Mouse (Mus musculus) stomach, postnatal 0 days (tissue): Measurements from ENCODE around the gene Ppm1h. TPM values are rescaled to one million over a fixed set of nuclear protein-coding genes. Genes with fewer than 3 reads are reported as not detected.

Source experiments
- ATAC-seq: fragments of 200-750 bp; cut with Nextera tagmentation; 2 replicates; pipeline ENCODE4 v1.8.0; 2017; ENCODE audit not compliant: low FRiP score, low TSS enrichment
- DNase-seq: peaks from one replicate; pipeline ENCODE4 v3.0.0-alpha.2; 2016; ENCODE audit warnings: low spot score
- H3K27ac ChIP-seq: fragments of 300-500 bp; sonication (generic); replicated peaks from 2 replicates; pipeline ENCODE4 v1.5.1; 2014; ENCODE audit warnings: mild to moderate bottlenecking, control low read depth
- H3K27me3 ChIP-seq: fragments of 300-500 bp; sonication (generic); 2 replicates; pipeline ENCODE4 v1.6.1; 2014; ENCODE audit warnings: low read length; ENCODE audit not compliant: control insufficient read depth, insufficient read depth
- H3K36me3 ChIP-seq: fragments of 300-500 bp; sonication (generic); 2 replicates; pipeline ENCODE4 v1.6.1; 2014; ENCODE audit warnings: low read length, mixed read lengths; ENCODE audit not compliant: control insufficient read depth, insufficient read depth
- H3K4me1 ChIP-seq: fragments of 300-500 bp; sonication (generic); replicated peaks from 2 replicates; pipeline ENCODE4 v1.6.1; 2014; ENCODE audit warnings: antibody characterized with exemption; ENCODE audit not compliant: control insufficient read depth, insufficient read depth
- H3K4me2 ChIP-seq: fragments of 300-500 bp; sonication (generic); replicated peaks from 2 replicates; pipeline ENCODE4 v1.6.1; 2014; ENCODE audit warnings: low read depth, mild to moderate bottlenecking, control low read depth, moderate library complexity
- H3K4me3 ChIP-seq: fragments of 300-500 bp; sonication (generic); 2 replicates; pipeline ENCODE4 v1.5.1; 2014; ENCODE audit warnings: low read depth, low read length, control low read depth
- H3K9ac ChIP-seq: fragments of 300-500 bp; sonication (generic); 2 replicates; pipeline ENCODE4 v1.6.1; 2014; ENCODE audit warnings: mild to moderate bottlenecking, low read length, control low read depth, mixed read lengths
- H3K9me3 ChIP-seq: fragments of 300-500 bp; sonication (generic); 2 replicates; pipeline ENCODE4 v1.6.1; 2016; ENCODE audit warnings: low read length; ENCODE audit not compliant: control insufficient read depth
- CTCF ChIP-seq: IDR thresholded peaks from 2 replicates; pipeline ENCODE4 v1.5.1; 2016; ENCODE audit warnings: antibody characterized with exemption, low read depth, mild to moderate bottlenecking, moderate library complexity
- EP300 ChIP-seq: optimal IDR thresholded peaks from 2 replicates; pipeline ENCODE3; 2016; ENCODE audit warnings: antibody characterized with exemption
- WGBS: fragments of 180-500 bp; shearing (Covaris S2); extraction: QIAGEN DNeasy Blood & Tissue Kit; methylation state at CpG from one replicate; pipeline ENCODE4 v1.1.7; 2014; 5-methylcytosine and 5-hydroxymethylcytosine counted together
- polyA plus RNA-seq: library from polyadenylated mRNA; unstranded; fragments of >200 nt; fragmentation: Nextera tagmentation; extraction: Ambion mirVana; gene quantifications from 2 replicates; pipeline ENCODE4 v1.2.1, GENCODE M21; 2015

Ppm1h gene
- polyA plus RNA-seq, 1 experiment from 2014 or later: 7.6 TPM

DNA sequence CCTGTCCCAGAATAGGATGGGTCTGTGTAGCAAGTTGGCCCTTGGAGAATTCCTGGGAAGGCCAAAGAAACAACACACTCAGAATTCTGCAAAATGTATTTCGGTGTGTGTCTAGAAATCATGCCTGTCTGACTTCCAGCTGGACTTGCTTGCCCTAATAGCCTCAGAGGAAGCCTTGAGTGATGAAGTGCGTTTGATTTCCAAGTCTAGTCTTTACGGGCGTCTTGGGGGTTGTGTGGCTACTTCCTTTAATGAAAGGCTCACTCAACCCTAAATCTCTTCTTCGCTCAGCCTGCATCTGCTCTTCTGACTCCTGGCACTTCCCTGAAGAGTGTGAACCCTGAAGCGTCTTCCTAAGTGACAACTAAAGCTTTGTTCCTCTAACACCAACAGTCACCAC, 265.3 kb downstream of the Ppm1h start:
- H3K9me3 ChIP-seq: no peaks in the 10 kb centered on the region
- WGBS: 60% methylated on average over 6 of the region's 6 CpGs
- H3K27me3 ChIP-seq: no peaks in the 10 kb centered on the region
- no peak overlapping the region for H3K4me2 ChIP-seq
- DNase-seq (no peak), ATAC-seq (no peak)
- no peaks in the 10 kb centered on the region for H3K36me3 ChIP-seq
- H3K9ac ChIP-seq: no peak overlapping the region
- no peak overlapping the region for H3K27ac ChIP-seq
- TF ChIP-seq CTCF: no peak
- TF ChIP-seq EP300: no peak
- H3K4me3 ChIP-seq: no peak overlapping the region
- H3K4me1 ChIP-seq: no peaks in the 10 kb centered on the region

DNA sequence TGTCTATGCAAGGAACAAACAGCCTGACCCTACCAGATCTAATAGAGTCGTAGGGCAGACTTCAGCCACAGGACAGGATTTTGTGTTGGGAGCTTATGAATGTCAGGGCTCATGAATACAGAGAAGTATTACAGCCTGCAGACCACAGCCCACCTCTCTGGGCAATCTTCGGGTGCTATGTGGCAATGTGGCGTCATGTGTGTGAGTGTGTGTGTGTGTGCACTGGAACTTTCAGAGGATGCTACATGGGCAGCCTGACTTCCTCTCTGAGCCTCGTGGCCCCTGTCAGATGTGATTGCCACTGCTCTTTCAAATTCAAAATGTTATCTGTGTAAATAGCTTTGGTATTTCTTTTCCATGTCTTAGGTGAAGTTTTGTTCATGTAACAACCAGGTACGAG, 266.3 kb downstream of the Ppm1h start:
- DNase-seq: no peak
- H3K27ac ChIP-seq: no peak overlapping the region
- no peak for ATAC-seq
- TF ChIP-seq CTCF (no peak), EP300 (no peak)
- H3K27me3 ChIP-seq: no peaks in the 10 kb centered on the region
- H3K9ac ChIP-seq: no peak overlapping the region
- H3K4me3 ChIP-seq: no peak overlapping the region
- no peaks in the 10 kb centered on the region for H3K4me1 ChIP-seq
- H3K36me3 ChIP-seq: no peaks in the 10 kb centered on the region
- H3K4me2 ChIP-seq: no peak overlapping the region
- 78% methylated on average over 5 of the region's 5 CpGs for WGBS
- H3K9me3 ChIP-seq: no peaks in the 10 kb centered on the region

DNA sequence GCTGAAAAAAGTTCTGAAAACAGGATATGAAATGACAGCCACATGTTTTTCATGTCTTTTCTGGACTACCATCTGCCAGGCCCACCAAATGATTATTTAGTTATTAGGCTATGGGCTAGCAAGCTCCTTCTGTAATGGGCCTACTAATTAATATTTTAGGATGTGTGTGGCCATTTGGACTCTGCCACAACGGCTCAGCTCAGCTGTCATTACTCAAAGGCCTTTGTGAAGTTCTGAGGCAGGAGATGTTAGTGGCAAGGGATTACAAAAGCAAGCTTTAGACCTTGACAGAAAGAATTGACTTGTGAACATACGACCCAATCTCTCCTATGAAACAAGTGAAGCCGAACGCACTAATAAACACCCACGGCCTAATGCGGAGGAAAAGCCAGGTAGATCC, 272.4 kb downstream of the Ppm1h start:
- H3K36me3 ChIP-seq: no peaks in the 10 kb centered on the region
- TF ChIP-seq EP300 (no peak), CTCF (no peak)
- no peaks in the 10 kb centered on the region for H3K9me3 ChIP-seq
- no peaks in the 10 kb centered on the region for H3K4me1 ChIP-seq
- no peaks in the 10 kb centered on the region for H3K27me3 ChIP-seq
- no peak for DNase-seq
- no peak overlapping the region for H3K9ac ChIP-seq
- 73% methylated on average over 6 of the region's 6 CpGs for WGBS
- H3K4me2 ChIP-seq: no peak overlapping the region
- H3K27ac ChIP-seq: no peak overlapping the region
- H3K4me3 ChIP-seq: no peak overlapping the region
- ATAC-seq: no peak

DNA sequence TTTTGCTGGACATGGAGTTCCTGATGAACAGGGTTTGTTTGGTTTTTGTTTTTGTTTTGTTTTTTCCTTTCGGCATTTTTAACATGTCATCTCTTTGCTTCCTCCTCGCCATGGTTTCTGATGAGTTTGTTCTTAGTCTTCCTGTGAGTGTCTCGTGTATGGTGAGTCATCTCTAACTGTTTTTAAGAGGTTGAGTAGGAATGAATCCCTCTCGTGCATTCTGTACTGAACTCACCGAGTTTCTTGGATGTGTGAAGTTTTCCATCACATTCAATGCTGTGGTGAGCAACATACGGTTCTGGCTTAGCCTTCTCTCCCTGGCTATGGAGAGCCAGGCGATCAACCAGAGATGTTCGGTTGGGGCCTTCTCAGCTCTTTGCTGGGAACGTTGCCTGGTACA, 275.0 kb downstream of the Ppm1h start:
- 82% methylated on average over 9 of the region's 9 CpGs for WGBS

DNA sequence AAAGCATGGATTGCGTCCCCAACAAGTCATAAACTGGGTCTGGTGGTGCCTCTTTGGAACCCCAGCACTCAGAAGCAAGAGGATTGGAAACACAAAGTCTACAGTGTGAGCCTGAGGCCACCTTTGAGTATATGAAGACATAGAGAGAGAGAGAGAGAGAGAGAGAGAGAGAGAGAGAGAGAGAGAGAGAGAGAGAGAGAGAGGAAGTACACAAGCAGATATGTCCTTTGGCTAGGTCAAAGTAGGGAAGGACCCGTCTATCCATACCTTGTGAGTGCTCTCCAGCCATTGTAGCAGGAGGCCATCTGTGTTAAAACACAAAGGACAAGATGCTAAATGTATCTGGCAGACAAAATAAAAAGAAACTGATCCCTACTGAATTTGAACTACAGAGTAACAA, 279.4 kb downstream of the Ppm1h start:
- 81% methylated on average over 2 of the region's 2 CpGs for WGBS
- Histone ChIP-seq H3K4me3 (no peak overlapping the region), H3K9me3 (no peaks in the 10 kb centered on the region), H3K4me2 (no peak overlapping the region), H3K9ac (no peak overlapping the region), H3K36me3 (no peaks in the 10 kb centered on the region), H3K27ac (no peak overlapping the region), H3K4me1 (peaks cover 5% of the 10 kb centered on the region; the same call in 1 of the 2 replicates), H3K27me3 (no peaks in the 10 kb centered on the region)
- TF ChIP-seq CTCF (no peak), EP300 (no peak)
- DNase-seq (no peak), ATAC-seq (no peak)

More for the DNA sequence above, 275.0 kb downstream of the Ppm1h start:
- Histone ChIP-seq H3K9me3 (no peaks in the 10 kb centered on the region), H3K4me3 (no peak overlapping the region), H3K4me1 (no peaks in the 10 kb centered on the region), H3K36me3 (no peaks in the 10 kb centered on the region), H3K9ac (no peak overlapping the region), H3K27ac (no peak overlapping the region), H3K4me2 (no peak overlapping the region), H3K27me3 (no peaks in the 10 kb centered on the region)
- TF ChIP-seq CTCF (no peak), EP300 (no peak)
- DNase-seq (no peak), ATAC-seq (no peak)

DNA sequence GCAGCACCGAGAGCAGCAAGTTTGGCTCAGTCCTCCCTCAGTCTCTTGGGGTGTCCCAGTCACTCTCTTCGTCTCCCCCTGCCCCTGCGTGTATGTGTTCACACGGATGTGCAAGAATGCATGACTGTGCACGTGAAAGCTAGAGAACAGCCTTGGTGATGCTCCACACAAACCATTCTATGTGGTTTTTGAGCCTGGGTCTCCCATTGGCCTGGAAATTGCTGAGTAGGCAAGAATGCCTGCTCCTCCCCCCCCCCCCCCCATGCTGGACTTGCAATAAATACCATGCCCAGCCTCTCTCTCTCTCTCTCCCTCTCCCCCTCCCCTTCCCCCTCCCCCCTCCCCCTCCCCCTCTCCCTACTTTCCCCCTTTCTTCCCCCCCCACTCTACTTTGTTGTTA, 280.1 kb downstream of the Ppm1h start:
- WGBS: 86% methylated on average over 5 of the region's 5 CpGs
- no peak overlapping the region for H3K4me2 ChIP-seq
- DNase-seq (no peak), ATAC-seq (no peak)
- no peaks in the 10 kb centered on the region for H3K9me3 ChIP-seq
- no peak overlapping the region for H3K4me3 ChIP-seq
- H3K4me1 ChIP-seq: peaks cover 5% of the 10 kb centered on the region; the same call in 1 of the 2 replicates
- H3K36me3 ChIP-seq: no peaks in the 10 kb centered on the region
- no peak overlapping the region for H3K9ac ChIP-seq
- TF ChIP-seq EP300: no peak
- TF ChIP-seq CTCF: no peak
- no peak overlapping the region for H3K27ac ChIP-seq
- H3K27me3 ChIP-seq: no peaks in the 10 kb centered on the region
